ENCODE assay signal across 18 mouse cellular contexts in genomic region chr10:36554057-36554456, GRCm38 (mm10). TPM values are rescaled to one million over a fixed set of nuclear protein-coding genes. Genes with fewer than 3 reads are reported as not detected.
"Had no signal": no experiment of that assay in that cellular context is flagged by ENCODE, and none has a peak within 500 bp of the region (broad histone marks: within the 10 kb centered on the region; RNA-seq: fewer than 3 reads in every experiment).

No protein-coding gene starts in this region.

- DNase-seq: gastrocnemius, postnatal 14 days; gastrocnemius, postnatal 36 days; heart, adult 11 months; heart, postnatal 10 days; heart, postnatal 36 days; kidney, adult 18-20 months; kidney, adult 9 months; kidney, postnatal 14 days; kidney, postnatal 36 days; layer of hippocampus, adult 9-11 months; layer of hippocampus, postnatal 36 days; left cerebral cortex, postnatal 4 days had no signal

- ATAC-seq: hindbrain, embryonic 16.5 days; inflammation-experienced regulatory T-cells, adult 6 months; intestine, embryonic 15.5 days; intestine, postnatal 0 days; liver, embryonic 12.5 days had no signal

RNA-seq across cellular contexts. Expression of gene Hs3st5, which starts 47.4 kb away (rescaled TPM):
- total RNA-seq: liver, adult 2 months had no signal
